Mouse (Mus musculus) small intestine, adult 2 months (tissue): ENCODE measurements at regions not wholly inside any gene's neighbourhood (a gene's known extent, or its start where the extent isn't known, plus 50 kb on each side); places are given as distances from the start of the nearest gene placed in this dataset.

Source experiments
- H3K27ac ChIP-seq: fragments of 200-500 bp; 2 replicates; pipeline ENCODE4 v1.5.1; 2012; ENCODE audit warnings: low read depth, low read length, control low read depth, inconsistent platforms; ENCODE audit not compliant: insufficient read depth
- H3K27me3 ChIP-seq: fragments of 200-500 bp; 2 replicates; pipeline ENCODE4 v1.6.1; 2012; ENCODE audit warnings: mild to moderate bottlenecking, moderate library complexity, low read length, inconsistent platforms; ENCODE audit not compliant: control insufficient read depth, insufficient read depth
- H3K36me3 ChIP-seq: fragments of 200-500 bp; 2 replicates; pipeline ENCODE4 v1.6.1; 2012; ENCODE audit warnings: mild to moderate bottlenecking, low read length, control low read depth, inconsistent platforms; ENCODE audit not compliant: control insufficient read depth, insufficient read depth
- H3K4me1 ChIP-seq: fragments of 200-500 bp; 2 replicates; pipeline ENCODE4 v1.6.1; 2012; ENCODE audit warnings: low read length, inconsistent platforms, mixed read lengths; ENCODE audit not compliant: control insufficient read depth, insufficient read depth, insufficient read length
- H3K4me3 ChIP-seq: fragments of 200-500 bp; 2 replicates; pipeline ENCODE4 v1.5.1; 2012; ENCODE audit warnings: low read depth, mild to moderate bottlenecking, control low read depth, inconsistent platforms, low read length, moderate library complexity
- CTCF ChIP-seq: fragments of 200-500 bp; IDR thresholded peaks from 2 replicates; pipeline ENCODE4 v1.5.1; 2012; ENCODE audit warnings: low read depth, mild to moderate bottlenecking, control low read depth, inconsistent platforms, low read length, moderate library complexity, mixed read lengths; ENCODE audit not compliant: insufficient replicate concordance, insufficient read length; ENCODE audit errors: extremely low read depth
- POLR2A ChIP-seq: fragments of 200-500 bp; IDR thresholded peaks from 2 replicates; pipeline ENCODE4 v1.6.1; 2012; ENCODE audit warnings: low read depth, mild to moderate bottlenecking, control low read depth, inconsistent platforms, low read length, moderate library complexity
- WGBS: fragments of 180-500 bp; shearing (Covaris S2); methylation state at CpG from one replicate; pipeline ENCODE4 v1.1.7; 2018; 5-methylcytosine and 5-hydroxymethylcytosine counted together

- TF ChIP-seq POLR2A: no peak
- no peak for TF ChIP-seq CTCF
- H3K36me3 ChIP-seq: no peaks in the 10 kb centered on the region
- H3K4me1 ChIP-seq: no peaks in the 10 kb centered on the region
- H3K4me3 ChIP-seq: no peak overlapping the region
- H3K27me3 ChIP-seq: no peaks in the 10 kb centered on the region
- 61% methylated on average over 1 of the region's 1 CpGs for WGBS
- no peak overlapping the region for H3K27ac ChIP-seq
These were observed 239.6 kb upstream of the Pdzrn3 start for GRCm38 (mm10) chr6:101617295-101617694.

- Histone ChIP-seq H3K27ac (no peak overlapping the region), H3K36me3 (no peaks in the 10 kb centered on the region), H3K4me1 (no peaks in the 10 kb centered on the region), H3K4me3 (no peak overlapping the region), H3K27me3 (no peaks in the 10 kb centered on the region)
- 33% methylated on average over 3 of the region's 3 CpGs for WGBS
- TF ChIP-seq CTCF (no peak), POLR2A (no peak)
These were observed 239.1 kb upstream of the Pdzrn3 start for GRCm38 (mm10) chr6:101616776-101617175.

- no peaks in the 10 kb centered on the region for H3K4me1 ChIP-seq
- 83% methylated on average over 4 of the region's 4 CpGs for WGBS
- H3K27ac ChIP-seq: no peak overlapping the region
- H3K27me3 ChIP-seq: no peaks in the 10 kb centered on the region
- H3K4me3 ChIP-seq: no peak overlapping the region
- H3K36me3 ChIP-seq: no peaks in the 10 kb centered on the region
- TF ChIP-seq CTCF: no peak
- TF ChIP-seq POLR2A: no peak
These were observed 231.3 kb upstream of the Pdzrn3 start for GRCm38 (mm10) chr6:101609015-101609414.

- no peak overlapping the region for H3K27ac ChIP-seq
- H3K27me3 ChIP-seq: no peaks in the 10 kb centered on the region
- no peak overlapping the region for H3K4me3 ChIP-seq
- H3K4me1 ChIP-seq: no peaks in the 10 kb centered on the region
- H3K36me3 ChIP-seq: no peaks in the 10 kb centered on the region
- TF ChIP-seq POLR2A (no peak), CTCF (no peak)
- WGBS: 47% methylated on average over 6 of the region's 6 CpGs
These were observed 225.4 kb upstream of the Pdzrn3 start for GRCm38 (mm10) chr6:101603083-101603482.

GRCm38 (mm10) chr6:101596995-101597394 lies 219.3 kb upstream of the Pdzrn3 start:
- H3K27me3 ChIP-seq: no peaks in the 10 kb centered on the region
- WGBS: 77% methylated on average over 2 of the region's 2 CpGs
- H3K36me3 ChIP-seq: no peaks in the 10 kb centered on the region
- no peak overlapping the region for H3K4me3 ChIP-seq
- TF ChIP-seq CTCF: no peak
- TF ChIP-seq POLR2A: no peak
- H3K27ac ChIP-seq: no peak overlapping the region
- H3K4me1 ChIP-seq: no peaks in the 10 kb centered on the region

- WGBS: 54% methylated on average over 12 of the region's 12 CpGs
- no peaks in the 10 kb centered on the region for H3K36me3 ChIP-seq
- H3K4me1 ChIP-seq: no peaks in the 10 kb centered on the region
- no peak overlapping the region for H3K27ac ChIP-seq
- no peak overlapping the region for H3K4me3 ChIP-seq
- TF ChIP-seq POLR2A (no peak), CTCF (no peak)
- no peaks in the 10 kb centered on the region for H3K27me3 ChIP-seq
These were observed 216.3 kb upstream of the Pdzrn3 start for GRCm38 (mm10) chr6:101593782-101594641.

GRCm38 (mm10) chr6:101585871-101586270 lies 208.2 kb upstream of the Pdzrn3 start:
- no peak overlapping the region for H3K27ac ChIP-seq
- WGBS: 75% methylated on average over 16 of the region's 16 CpGs
- TF ChIP-seq POLR2A: no peak
- no peak for TF ChIP-seq CTCF
- no peaks in the 10 kb centered on the region for H3K36me3 ChIP-seq
- H3K4me1 ChIP-seq: no peaks in the 10 kb centered on the region
- no peaks in the 10 kb centered on the region for H3K27me3 ChIP-seq
- no peak overlapping the region for H3K4me3 ChIP-seq

GRCm38 (mm10) chr6:101580824-101581223 lies 203.1 kb upstream of the Pdzrn3 start:
- Histone ChIP-seq H3K27me3 (no peaks in the 10 kb centered on the region), H3K36me3 (no peaks in the 10 kb centered on the region), H3K4me1 (no peaks in the 10 kb centered on the region), H3K27ac (no peak overlapping the region), H3K4me3 (no peak overlapping the region)
- TF ChIP-seq CTCF: no peak
- TF ChIP-seq POLR2A: no peak
- whole genome bisulfite sequencing: 76% methylated on average over 4 of the region's 4 CpGs
